In genomic region chr15:32568181-32568857, GRCm38 (mm10) we compare ENCODE assay signal across 7 mouse cellular contexts.
DNase-seq lines count a peak whose midpoint lies in the region; ATAC-seq and TF ChIP-seq lines count a peak whose summit lies in the region.

No protein-coding gene starts in this region.

- 0 out of 2 replicates have a peak, but pooled peaks have one; percentile 3 for TF ChIP-seq CTCF in lung, adult 2 months (IDR thresholded peaks at IDR 0.05; ENCODE audit: insufficient read depth, low read length)

- TF ChIP-seq POLR2A in lung, adult 2 months (IDR thresholded peaks at IDR 0.05; ENCODE audit: borderline replicate concordance, extremely low read depth, low read depth, low read length) = no peak

- no peaks in the 10 kb centered on the region for H3K4me1 ChIP-seq in hindbrain, embryonic 12.5 days
- no peaks in the 10 kb centered on the region for H3K4me1 ChIP-seq in hindbrain, embryonic 13.5 days (replicated peaks)
- no peaks in the 10 kb centered on the region for H3K4me1 ChIP-seq in lung, adult 2 months (ENCODE audit: control insufficient read depth, insufficient read depth, low read length)

- no peak overlapping the region for H3K4me3 ChIP-seq in hindbrain, embryonic 12.5 days
- no peak overlapping the region for H3K4me3 ChIP-seq in hindbrain, embryonic 13.5 days
- H3K4me3 ChIP-seq in lung, adult 2 months (replicated peaks; ENCODE audit: extremely low read depth, low read depth, low read length) = no peak overlapping the region

- no peaks in the 10 kb centered on the region for H3K9me3 ChIP-seq in hindbrain, embryonic 12.5 days (replicated peaks)
- no peaks in the 10 kb centered on the region for H3K9me3 ChIP-seq in hindbrain, embryonic 13.5 days

- no peaks in the 10 kb centered on the region for H3K36me3 ChIP-seq in hindbrain, embryonic 12.5 days
- H3K36me3 ChIP-seq in hindbrain, embryonic 13.5 days = no peaks in the 10 kb centered on the region

- H3K27ac ChIP-seq in hindbrain, embryonic 12.5 days = no peak overlapping the region
- H3K27ac ChIP-seq in hindbrain, embryonic 13.5 days = no peak overlapping the region

- DNase-seq in 3T3-L1 (ENCODE audit: low read depth, low spot score) = peak; percentile 47
- DNase-seq in NIH3T3 (ENCODE audit: low read depth) = peak; percentile 67
- DNase-seq in lung, adult 2 months = no peak
- no peak for DNase-seq in natural killer cell, adult 2 months (ENCODE audit: low spot score in 2 of 2)
- DNase-seq in gastrocnemius, postnatal 25 days = no peak

- H3K4me2 ChIP-seq in hindbrain, embryonic 12.5 days (replicated peaks) = no peak overlapping the region
- no peak overlapping the region for H3K4me2 ChIP-seq in hindbrain, embryonic 13.5 days

- 0 out of 2 replicates have a peak, but pooled peaks have one; percentile 11 for ATAC-seq in hindbrain, embryonic 12.5 days (ENCODE audit: low FRiP score)
- no peak for ATAC-seq in hindbrain, embryonic 13.5 days (ENCODE audit: low FRiP score)

- no peak overlapping the region for H3K9ac ChIP-seq in hindbrain, embryonic 12.5 days
- H3K9ac ChIP-seq in hindbrain, embryonic 13.5 days = no peak overlapping the region

- 79% methylated on average over 3 of the region's 3 CpGs for WGBS in hindbrain, embryonic 12.5 days
- 94% methylated on average over 3 of the region's 3 CpGs for WGBS in hindbrain, embryonic 13.5 days
- 93% methylated on average over 3 of the region's 3 CpGs for WGBS in lung, adult 2 months

- no peaks in the 10 kb centered on the region for H3K27me3 ChIP-seq in hindbrain, embryonic 12.5 days
- no peaks in the 10 kb centered on the region for H3K27me3 ChIP-seq in hindbrain, embryonic 13.5 days

Comparison
In these comparisons a context has a peak if more than half of its experiments do, and no peak if none do; other contexts are left out.
1. DNase-seq: peak in 3T3-L1 (single experiment) and NIH3T3 (single experiment); none in lung, adult 2 months (single experiment), natural killer cell, adult 2 months (0 of 2) and gastrocnemius, postnatal 25 days (single experiment).